ENCODE assay signal across 8 mouse cellular contexts in the genomic region with DNA sequence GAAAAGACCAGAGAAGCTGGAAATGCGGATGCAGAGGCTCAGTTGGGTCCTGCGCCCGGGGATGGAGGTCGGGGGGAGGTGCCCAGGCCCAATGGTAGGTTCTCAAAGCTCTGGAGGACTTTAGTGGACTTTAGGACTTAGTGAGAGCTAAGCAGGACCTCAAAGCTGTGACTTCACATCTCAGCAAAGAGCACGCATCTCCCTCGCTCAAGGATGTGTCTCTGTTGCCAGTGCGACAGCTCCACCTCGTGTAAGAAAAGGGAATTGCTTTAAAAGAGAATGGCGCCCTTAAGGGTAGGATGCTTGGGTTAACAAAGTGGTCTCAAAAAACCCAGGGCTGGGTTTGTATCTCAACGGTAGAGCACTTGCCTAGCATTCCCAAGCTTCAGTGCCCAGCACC. TPM values are rescaled to one million over a fixed set of nuclear protein-coding genes. Genes with fewer than 3 reads are reported as not detected.
DNase-seq lines count a peak whose midpoint lies in the region; ATAC-seq and TF ChIP-seq lines count a peak whose summit lies in the region.

No protein-coding gene starts in this region.

- TF ChIP-seq CTCF in spleen, adult 2 months (IDR thresholded peaks at IDR 0.05; ENCODE audit: extremely low read depth, insufficient read depth, insufficient read length, insufficient replicate concordance) = peak; percentile 84; the same call in 1 of the 2 replicates

- no peaks in the 10 kb centered on the region for H3K9me3 ChIP-seq in embryonic facial prominence, embryonic 10.5 days
- no peaks in the 10 kb centered on the region for H3K9me3 ChIP-seq in hindbrain, embryonic 12.5 days (replicated peaks)
- no peaks in the 10 kb centered on the region for H3K9me3 ChIP-seq in midbrain, embryonic 15.5 days

- WGBS in spleen, adult 2 months = 22% methylated on average over 10 of the region's 10 CpGs
- WGBS in embryonic facial prominence, embryonic 10.5 days = 15% methylated on average over 10 of the region's 10 CpGs
- 24% methylated on average over 10 of the region's 10 CpGs for WGBS in hindbrain, embryonic 12.5 days
- 17% methylated on average over 10 of the region's 10 CpGs for whole genome bisulfite sequencing in midbrain, embryonic 15.5 days

- DNase-seq in spleen, adult 2 months (ENCODE audit: low read depth in 1 of 2, low spot score in 2 of 2) = no peak
- DNase-seq in spleen, adult 12 weeks (ENCODE audit: low spot score) = no peak
- peak; percentile 7 for DNase-seq in adrenal gland, postnatal 25 days
- peak; percentile 65 for DNase-seq in embryonic facial prominence, embryonic 10.5 days (ENCODE audit: low spot score)
- peak; percentile 30 to 53 for DNase-seq in left cerebral cortex, postnatal 10 days (ENCODE audit: extremely low spot score in 1 of 2, low spot score in 2 of 2)
- DNase-seq in yolk sac, embryonic 10.5 days (ENCODE audit: low spot score) = peak; percentile 64

- H3K9ac ChIP-seq in hindbrain, embryonic 12.5 days = no peak overlapping the region
- no peak overlapping the region for H3K9ac ChIP-seq in midbrain, embryonic 15.5 days

- intact Hi-C loops in left cerebral cortex, postnatal 10 days (cut with DNase I) = loop anchor here (2.0 to 10.0 kb wide), 2 partner anchors 161 to 693 kb away; a partner anchor contains a TSS

- TF ChIP-seq POLR2A in spleen, adult 2 months (IDR thresholded peaks at IDR 0.05; ENCODE audit: low read depth, low read length) = no peak

- H3K4me2 ChIP-seq in hindbrain, embryonic 12.5 days (replicated peaks) = no peak overlapping the region
- H3K4me2 ChIP-seq in midbrain, embryonic 15.5 days = no peak overlapping the region

- H3K4me1 ChIP-seq in spleen, adult 2 months (ENCODE audit: control insufficient read depth, insufficient read depth, insufficient read length) = no peaks in the 10 kb centered on the region
- H3K4me1 ChIP-seq in embryonic facial prominence, embryonic 10.5 days = no peaks in the 10 kb centered on the region
- H3K4me1 ChIP-seq in hindbrain, embryonic 12.5 days = no peaks in the 10 kb centered on the region
- no peaks in the 10 kb centered on the region for H3K4me1 ChIP-seq in midbrain, embryonic 15.5 days

- 0 out of 2 replicates have a peak, but pooled peaks have one; percentile 50 for ATAC-seq in hindbrain, embryonic 12.5 days (ENCODE audit: low FRiP score)
- ATAC-seq in midbrain, embryonic 15.5 days (replicated peaks) = peak; percentile 62

- H3K4me3 ChIP-seq in spleen, adult 2 months (ENCODE audit: extremely low read depth, insufficient read depth, insufficient read length) = no peak overlapping the region
- no peak overlapping the region for H3K4me3 ChIP-seq in embryonic facial prominence, embryonic 10.5 days
- H3K4me3 ChIP-seq in hindbrain, embryonic 12.5 days = no peak overlapping the region
- H3K4me3 ChIP-seq in midbrain, embryonic 15.5 days = no peak overlapping the region

- no peak overlapping the region for H3K27ac ChIP-seq in spleen, adult 2 months (ENCODE audit: insufficient read depth, low read length)
- no peak overlapping the region for H3K27ac ChIP-seq in embryonic facial prominence, embryonic 10.5 days (replicated peaks)
- H3K27ac ChIP-seq in hindbrain, embryonic 12.5 days = no peak overlapping the region
- H3K27ac ChIP-seq in midbrain, embryonic 15.5 days = no peak overlapping the region

- H3K27me3 ChIP-seq in spleen, adult 2 months (ENCODE audit: control insufficient read depth, insufficient read depth, low read length) = no peaks in the 10 kb centered on the region
- H3K27me3 ChIP-seq in embryonic facial prominence, embryonic 10.5 days (replicated peaks; ENCODE audit: low read depth, poor library complexity, severe bottlenecking) = peaks cover 13% of the 10 kb centered on the region
- no peaks in the 10 kb centered on the region for H3K27me3 ChIP-seq in hindbrain, embryonic 12.5 days
- H3K27me3 ChIP-seq in midbrain, embryonic 15.5 days (replicated peaks) = no peaks in the 10 kb centered on the region

- no peaks in the 10 kb centered on the region for H3K36me3 ChIP-seq in spleen, adult 2 months (ENCODE audit: control insufficient read depth, insufficient read depth, low read length)
- H3K36me3 ChIP-seq in embryonic facial prominence, embryonic 10.5 days (replicated peaks) = no peaks in the 10 kb centered on the region
- H3K36me3 ChIP-seq in hindbrain, embryonic 12.5 days = no peaks in the 10 kb centered on the region
- H3K36me3 ChIP-seq in midbrain, embryonic 15.5 days (replicated peaks) = no peaks in the 10 kb centered on the region

RNA-seq across cellular contexts. Expression of a gene that starts 42.1 kb away (rescaled TPM):
- 0.02 TPM in 1 of 2 replicates, not detected in the other for polyA plus RNA-seq in spleen, adult 2 months (2012; rRNA removed)
- total RNA-seq in adrenal gland, postnatal 25 days (2021) = 0.43 and 0.73 TPM in 2 replicates
- 0.20 and 0.31 TPM in 2 replicates for polyA plus RNA-seq in embryonic facial prominence, embryonic 10.5 days (2016; fragmentation: Nextera tagmentation; extraction: Ambion mirVana)
- polyA plus RNA-seq in hindbrain, embryonic 12.5 days (2016; fragmentation: Nextera tagmentation; extraction: Ambion mirVana) = 1.8 and 2.8 TPM in 2 replicates
- total RNA-seq in left cerebral cortex, postnatal 10 days (2021) = 10 to 100 TPM; 48.2 to 49.7 TPM
- polyA plus RNA-seq in midbrain, embryonic 15.5 days (2015; fragmentation: Nextera tagmentation; extraction: Ambion mirVana) = 7.7 and 8.8 TPM in 2 replicates

Comparison
In these comparisons a context has a peak if more than half of its experiments do, and no peak if none do; other contexts are left out.
1. DNase-seq: peak in adrenal gland, postnatal 25 days (single experiment), embryonic facial prominence, embryonic 10.5 days (single experiment), left cerebral cortex, postnatal 10 days (2 of 2) and yolk sac, embryonic 10.5 days (single experiment); none in spleen, adult 2 months (0 of 2) and spleen, adult 12 weeks (single experiment).